Mouse (Mus musculus) kidney, adult 2 months (tissue): ENCODE results near the gene Fam118a. TPM values are rescaled to one million over a fixed set of nuclear protein-coding genes. Genes with fewer than 3 reads are reported as not detected.

Experiments
- DNase-seq: peaks from one replicate; pipeline ENCODE4 v3.0.0; 2021
- H3K27ac ChIP-seq: fragments of 200-500 bp; 2 replicates; pipeline ENCODE4 v1.5.1; 2012; ENCODE audit warnings: low read depth, low read length, control low read depth, inconsistent platforms; ENCODE audit not compliant: insufficient read depth
- H3K27me3 ChIP-seq: fragments of 200-500 bp; replicated peaks from 2 replicates; pipeline ENCODE4 v1.6.1; 2012; ENCODE audit warnings: mild to moderate bottlenecking, moderate library complexity, low read length, inconsistent platforms; ENCODE audit not compliant: control insufficient read depth, insufficient read depth
- H3K36me3 ChIP-seq: fragments of 200-500 bp; 2 replicates; pipeline ENCODE4 v1.6.1; 2012; ENCODE audit warnings: mild to moderate bottlenecking, moderate library complexity, low read length, inconsistent platforms; ENCODE audit not compliant: control insufficient read depth, insufficient read depth
- H3K4me1 ChIP-seq: fragments of 200-500 bp; 2 replicates; pipeline ENCODE4 v1.6.1; 2011; ENCODE audit warnings: low read length; ENCODE audit not compliant: control insufficient read depth, insufficient read depth
- H3K4me3 ChIP-seq: fragments of 200-500 bp; 2 replicates; pipeline ENCODE4 v1.5.1; 2011; ENCODE audit warnings: mild to moderate bottlenecking, low read depth, low read length, control low read depth; ENCODE audit not compliant: insufficient read depth
- CTCF ChIP-seq: fragments of 200-500 bp; conservative IDR thresholded peaks from 2 replicates; pipeline ENCODE4 v1.5.1; 2011; ENCODE audit warnings: low read depth, mild to moderate bottlenecking, control low read depth, low read length, moderate library complexity, mixed read lengths; ENCODE audit not compliant: insufficient read depth, insufficient read length
- POLR2A ChIP-seq: fragments of 200-500 bp; IDR thresholded peaks from one replicate; pipeline ENCODE4 v1.6.1; 2011; ENCODE audit warnings: low read depth, low read length, control low read depth
- WGBS: fragments of 180-500 bp; shearing (Covaris S2); methylation state at CpG from one replicate; pipeline ENCODE4 v1.1.7; 2018; 5-methylcytosine and 5-hydroxymethylcytosine counted together
- polyA plus RNA-seq: library from polyadenylated mRNA; depleted of rRNA; stranded (reverse); fragments of >200 nt; gene quantifications from 2 replicates; pipeline ENCODE4 v1.2.3, GENCODE M21; 2012

Gene Fam118a
- polyA plus RNA-seq, 1 experiment = 4.9 TPM

- no peaks in the 10 kb centered on the region for H3K36me3 ChIP-seq
- TF ChIP-seq CTCF (no peak), POLR2A (no peak)
- H3K27ac ChIP-seq = no peak overlapping the region
- no peaks in the 10 kb centered on the region for H3K27me3 ChIP-seq
- H3K4me1 ChIP-seq = no peaks in the 10 kb centered on the region; the same call in 1 of the 2 replicates
- WGBS = 2% methylated on average over 53 of the region's 53 CpGs
- DNase-seq = no peak
- peak overlapping the region; percentile 90 for H3K4me3 ChIP-seq
Measured at GRCm38 (mm10) chr15:84987020-84987815, 41.5 kb upstream of the Fam118a start.

GRCm38 (mm10) chr15:84987874-84988825, 40.6 kb upstream of the Fam118a start, which contains the start of gene 5031439G07Rik:
TSS of gene 5031439G07Rik (minus strand) at chr15:84988551.
- Histone ChIP-seq H3K4me1 (no peaks in the 10 kb centered on the region; the same call in 1 of the 2 replicates), H3K4me3 (peak within 1 kb of the TSS; percentile 90), H3K27ac (peak within 1 kb of the TSS; percentile 63), H3K27me3 (no peaks in the 10 kb centered on the region), H3K36me3 (no peaks in the 10 kb centered on the region)
- TF ChIP-seq CTCF (no peak), POLR2A (peak; percentile 5)
- WGBS = 2% methylated on average over 58 of the region's 59 CpGs
- peak; percentile 98 for DNase-seq

GRCm38 (mm10) chr15:84989098-84989497, 39.6 kb upstream of the Fam118a start:
- TF ChIP-seq CTCF (no peak), POLR2A (no peak)
- 84% methylated on average over 3 of the region's 3 CpGs for WGBS
- no peaks in the 10 kb centered on the region for H3K27me3 ChIP-seq
- DNase-seq = no peak
- H3K4me3 ChIP-seq = no peak overlapping the region
- H3K4me1 ChIP-seq = no peaks in the 10 kb centered on the region; the same call in 1 of the 2 replicates
- no peak overlapping the region for H3K27ac ChIP-seq
- H3K36me3 ChIP-seq = no peaks in the 10 kb centered on the region

- H3K27me3 ChIP-seq = no peaks in the 10 kb centered on the region
- H3K4me1 ChIP-seq = no peaks in the 10 kb centered on the region; the same call in 1 of the 2 replicates
- no peak overlapping the region for H3K27ac ChIP-seq
- no peaks in the 10 kb centered on the region for H3K36me3 ChIP-seq
- no peak overlapping the region for H3K4me3 ChIP-seq
- TF ChIP-seq CTCF (no peak), POLR2A (no peak)
- WGBS = 82% methylated on average over 7 of the region's 7 CpGs
- no peak for DNase-seq
Measured at GRCm38 (mm10) chr15:84989771-84990170, 39.0 kb upstream of the Fam118a start.

- WGBS = 59% methylated on average over 6 of the region's 6 CpGs
- H3K27ac ChIP-seq = no peak overlapping the region
Measured at GRCm38 (mm10) chr15:84994498-84994897, 34.2 kb upstream of the Fam118a start.

GRCm38 (mm10) chr15:84995041-84995440, 33.7 kb upstream of the Fam118a start:
- Histone ChIP-seq H3K4me1 (no peaks in the 10 kb centered on the region), H3K27ac (no peak overlapping the region), H3K4me3 (no peak overlapping the region), H3K36me3 (no peaks in the 10 kb centered on the region), H3K27me3 (no peaks in the 10 kb centered on the region)
- DNase-seq = no peak
- TF ChIP-seq CTCF (no peak), POLR2A (no peak)
- 54% methylated on average over 6 of the region's 6 CpGs for WGBS

More at GRCm38 (mm10) chr15:84994498-84994897, 34.2 kb upstream of the Fam118a start:
- TF ChIP-seq POLR2A = no peak
- TF ChIP-seq CTCF = no peak
- Histone ChIP-seq H3K4me3 (no peak overlapping the region), H3K4me1 (no peaks in the 10 kb centered on the region), H3K36me3 (no peaks in the 10 kb centered on the region), H3K27me3 (no peaks in the 10 kb centered on the region)
- no peak for DNase-seq

GRCm38 (mm10) chr15:84995967-84996366, 32.8 kb upstream of the Fam118a start:
- Histone ChIP-seq H3K4me3 (no peak overlapping the region), H3K27ac (no peak overlapping the region), H3K27me3 (no peaks in the 10 kb centered on the region), H3K36me3 (no peaks in the 10 kb centered on the region), H3K4me1 (no peaks in the 10 kb centered on the region)
- TF ChIP-seq POLR2A (no peak), CTCF (peak; percentile 82)
- DNase-seq = peak; percentile 68
- 4% methylated on average over 1 of the region's 1 CpGs for WGBS
